Mouse (Mus musculus): Measurements from ENCODE around the gene Psmb9. TPM values are rescaled to one million over a fixed set of nuclear protein-coding genes. Genes with fewer than 3 reads are reported as not detected.

Gene Psmb9
- polyA plus RNA-seq, 1 experiment from 2014 or later, result 1.2 TPM

GRCm38 (mm10) chr17:34204303-34205010 is 16.9 kb upstream of the Psmb9 start:
- peaks cover 78% of the 10 kb centered on the region for H3K27me3 ChIP-seq
- peak; percentile 51; the same call in 1 of the 2 replicates for ATAC-seq (ENCODE audit: low read depth)
- H3K9me3 ChIP-seq, result no peaks in the 10 kb centered on the region
- H3K36me3 ChIP-seq, result no peaks in the 10 kb centered on the region
- peak overlapping the region; percentile 60 for H3K4me3 ChIP-seq
- WGBS, result under 1% methylated on average over 44 of the region's 44 CpGs
- peak overlapping the region; percentile 85 for H3K4me2 ChIP-seq
- H3K4me1 ChIP-seq (replicated peaks), result peaks cover 11% of the 10 kb centered on the region
- H3K27ac ChIP-seq (replicated peaks), result no peak overlapping the region
- peak overlapping the region; percentile 72 for H3K9ac ChIP-seq

DNA sequence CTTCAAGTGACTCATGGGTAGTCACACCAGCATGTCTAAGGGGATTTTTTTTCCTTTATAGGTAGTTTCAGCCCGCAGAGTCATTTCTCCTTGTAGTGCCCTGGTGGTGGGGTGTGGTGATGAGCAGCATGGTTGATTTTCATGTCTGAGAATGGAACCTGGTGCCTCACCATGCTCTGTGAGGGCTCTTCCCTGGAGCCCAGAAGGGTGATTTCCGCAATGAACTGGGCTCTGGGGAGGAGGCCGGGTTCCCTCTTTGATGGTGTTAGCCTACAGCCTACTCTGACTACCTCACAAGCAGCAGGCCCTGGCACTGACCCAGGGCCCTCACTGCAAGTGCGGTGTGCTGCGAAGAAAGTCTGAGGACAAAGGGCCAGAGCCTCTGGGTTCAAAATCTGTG is 15.9 kb upstream of the Psmb9 start, which contains the start of gene Tap2:
Gene Tap2 (plus strand): TSS at position 84 of the 400 bp plus-strand sequence.
- Histone ChIP-seq H3K4me1 (replicated peaks) (peaks cover 11% of the 10 kb centered on the region), H3K27me3 (peaks cover 78% of the 10 kb centered on the region)
- ATAC-seq (ENCODE audit: low read depth), result no peak

GRCm38 (mm10) chr17:34202760-34203442 is 15.3 kb upstream of the Psmb9 start:
- Histone ChIP-seq H3K4me3 (no peak overlapping the region), H3K27ac (replicated peaks) (no peak overlapping the region), H3K27me3 (peaks cover 80% of the 10 kb centered on the region), H3K9me3 (no peaks in the 10 kb centered on the region), H3K4me2 (no peak overlapping the region), H3K4me1 (replicated peaks) (peaks cover 17% of the 10 kb centered on the region), H3K9ac (no peak overlapping the region), H3K36me3 (no peaks in the 10 kb centered on the region)
- WGBS, result 82% methylated on average over 4 of the region's 4 CpGs
- ATAC-seq (ENCODE audit: low read depth), result no peak

More for the DNA sequence above, 15.9 kb upstream of the Psmb9 start, which contains the start of gene Tap2:
- Histone ChIP-seq H3K27ac (replicated peaks) (no peak within 1 kb of the TSS), H3K9ac (peak within 1 kb of the TSS; percentile 72), H3K9me3 (no peaks in the 10 kb centered on the region), H3K4me2 (peak within 1 kb of the TSS; percentile 85), H3K36me3 (no peaks in the 10 kb centered on the region), H3K4me3 (peak within 1 kb of the TSS; percentile 60)
- 59% methylated on average over 5 of the region's 5 CpGs for WGBS

- Histone ChIP-seq H3K9ac (no peak overlapping the region), H3K9me3 (no peaks in the 10 kb centered on the region), H3K4me3 (no peak overlapping the region), H3K27me3 (peaks cover 84% of the 10 kb centered on the region), H3K36me3 (no peaks in the 10 kb centered on the region), H3K27ac (replicated peaks) (no peak overlapping the region), H3K4me2 (no peak overlapping the region), H3K4me1 (replicated peaks) (peaks cover 27% of the 10 kb centered on the region)
- 72% methylated on average over 7 of the region's 7 CpGs for WGBS
- ATAC-seq (ENCODE audit: low read depth), result no peak
These were observed 14.0 kb upstream of the Psmb9 start for GRCm38 (mm10) chr17:34201506-34202055.

DNA sequence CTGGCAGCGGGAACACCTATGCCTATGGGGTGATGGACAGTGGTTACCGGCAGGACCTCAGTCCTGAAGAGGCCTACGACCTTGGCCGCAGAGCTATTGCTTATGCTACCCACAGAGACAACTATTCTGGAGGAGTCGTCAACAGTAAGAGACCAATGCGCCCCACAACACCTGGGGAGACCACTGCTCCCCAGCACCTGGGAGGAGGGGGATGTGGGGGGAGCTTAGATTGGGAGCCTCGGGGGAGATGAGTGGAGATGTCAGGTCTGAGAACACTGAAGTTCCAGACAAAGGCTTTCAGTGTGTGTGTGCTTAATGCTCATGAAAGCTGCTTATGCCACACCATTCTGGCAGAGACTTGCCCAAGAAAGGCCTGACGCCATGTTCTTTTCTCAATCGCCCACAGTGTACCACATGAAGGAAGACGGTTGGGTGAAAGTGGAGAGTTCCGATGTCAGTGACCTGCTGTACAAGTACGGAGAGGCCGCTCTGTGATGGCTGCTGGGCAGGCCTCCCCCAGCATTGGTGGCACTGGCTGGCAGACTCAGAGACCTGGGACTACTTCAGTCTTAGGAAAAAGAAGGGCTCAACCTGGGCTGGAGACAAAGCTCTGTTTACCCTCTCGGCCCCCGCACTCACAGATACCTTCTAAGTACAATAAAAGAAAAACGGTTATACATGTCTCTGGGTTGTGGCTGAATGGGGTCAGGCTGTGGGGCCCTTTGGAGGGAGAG is 13.4 kb upstream of the Psmb9 start:
- WGBS, result 91% methylated on average over 16 of the region's 16 CpGs
- no peak overlapping the region for H3K4me2 ChIP-seq
- no peaks in the 10 kb centered on the region for H3K9me3 ChIP-seq
- H3K27ac ChIP-seq (replicated peaks), result no peak overlapping the region
- no peak overlapping the region for H3K4me3 ChIP-seq
- H3K27me3 ChIP-seq, result peaks cover 84% of the 10 kb centered on the region
- no peak overlapping the region for H3K9ac ChIP-seq
- H3K4me1 ChIP-seq (replicated peaks), result peaks cover 27% of the 10 kb centered on the region
- no peaks in the 10 kb centered on the region for H3K36me3 ChIP-seq
- no peak for ATAC-seq (ENCODE audit: low read depth)

- H3K9ac ChIP-seq, result no peak overlapping the region
- H3K4me2 ChIP-seq, result no peak overlapping the region
- ATAC-seq (ENCODE audit: low read depth), result no peak
- H3K4me3 ChIP-seq, result no peak overlapping the region
- peaks cover 84% of the 10 kb centered on the region for H3K27me3 ChIP-seq
- no peaks in the 10 kb centered on the region for H3K36me3 ChIP-seq
- 86% methylated on average over 10 of the region's 10 CpGs for WGBS
- H3K4me1 ChIP-seq (replicated peaks), result peaks cover 22% of the 10 kb centered on the region
- no peaks in the 10 kb centered on the region for H3K9me3 ChIP-seq
- H3K27ac ChIP-seq (replicated peaks), result no peak overlapping the region
These were observed 12.5 kb upstream of the Psmb9 start for GRCm38 (mm10) chr17:34200047-34200446.

- Histone ChIP-seq H3K27ac (replicated peaks) (no peak overlapping the region), H3K27me3 (peaks cover 89% of the 10 kb centered on the region), H3K4me2 (no peak overlapping the region), H3K4me1 (replicated peaks) (peaks cover 17% of the 10 kb centered on the region), H3K9ac (no peak overlapping the region), H3K4me3 (no peak overlapping the region), H3K9me3 (no peaks in the 10 kb centered on the region), H3K36me3 (no peaks in the 10 kb centered on the region)
- WGBS, result 65% methylated on average over 12 of the region's 12 CpGs
- no peak for ATAC-seq (ENCODE audit: low read depth)
These were observed 11.6 kb upstream of the Psmb9 start for GRCm38 (mm10) chr17:34199050-34199619.

DNA sequence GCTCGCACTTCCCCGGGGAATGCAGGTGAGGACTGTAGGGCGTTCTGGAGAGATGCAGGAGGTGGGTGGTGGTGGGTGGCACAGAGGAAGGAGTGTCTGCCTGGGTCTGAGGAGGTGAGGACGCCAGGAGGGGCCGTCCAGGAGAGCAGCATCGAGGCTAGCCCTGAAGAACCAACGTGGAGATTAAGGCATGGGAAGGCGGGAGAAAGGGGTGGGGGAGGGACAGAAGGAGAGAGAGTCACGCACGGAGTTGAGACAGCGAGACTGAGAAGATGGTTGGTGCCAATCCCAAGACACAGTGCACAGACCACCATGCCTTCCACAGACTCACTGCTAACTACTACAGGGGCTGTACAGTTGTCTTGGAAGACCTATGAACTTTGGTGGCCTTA is 11.0 kb upstream of the Psmb9 start:
- no peak for ATAC-seq (ENCODE audit: low read depth)
- H3K9ac ChIP-seq, result 0 out of 2 replicates have a peak overlapping the region, but pooled peaks have one; percentile 31
- peak overlapping the region; percentile 71 for H3K4me2 ChIP-seq
- peaks cover 17% of the 10 kb centered on the region for H3K4me1 ChIP-seq (replicated peaks)
- no peak overlapping the region for H3K27ac ChIP-seq (replicated peaks)
- H3K9me3 ChIP-seq, result no peaks in the 10 kb centered on the region
- H3K27me3 ChIP-seq, result peaks cover 90% of the 10 kb centered on the region
- H3K36me3 ChIP-seq, result no peaks in the 10 kb centered on the region
- 7% methylated on average over 11 of the region's 11 CpGs for WGBS
- H3K4me3 ChIP-seq, result peak overlapping the region; percentile 43

DNA sequence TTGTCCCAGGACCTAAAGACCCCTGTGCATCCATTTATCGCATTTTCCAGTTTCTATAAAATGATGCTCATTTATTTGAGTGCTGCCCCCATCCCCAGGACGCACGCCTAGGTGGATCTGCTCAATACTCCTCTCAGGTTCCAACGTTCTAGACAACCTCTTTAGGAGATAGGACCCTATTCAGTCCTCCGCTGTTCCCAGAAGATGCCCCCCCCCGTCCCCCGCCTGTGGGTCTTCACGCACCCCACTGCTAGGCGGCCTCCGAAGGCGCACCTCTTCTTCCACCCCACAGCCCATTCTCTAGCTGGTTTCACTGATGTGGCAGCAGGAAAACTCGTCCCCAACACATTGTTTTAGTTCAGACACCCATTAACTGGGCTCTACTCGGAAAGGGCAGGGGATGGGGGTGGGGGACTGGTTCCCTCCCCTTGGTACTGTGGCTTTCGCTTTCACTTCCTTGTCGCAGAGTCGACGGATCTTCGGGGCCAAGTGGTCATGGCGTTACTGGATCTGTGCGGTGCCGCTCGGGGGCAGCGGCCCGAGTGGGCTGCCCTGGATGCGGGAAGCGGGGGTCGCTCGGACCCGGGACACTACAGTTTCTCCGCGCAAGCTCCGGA is 10.4 kb upstream of the Psmb9 start:
- Histone ChIP-seq H3K4me1 (replicated peaks) (peaks cover 17% of the 10 kb centered on the region), H3K4me3 (peak overlapping the region; percentile 43), H3K27ac (replicated peaks) (no peak overlapping the region), H3K9ac (peak overlapping the region; percentile 64), H3K36me3 (no peaks in the 10 kb centered on the region), H3K4me2 (peak overlapping the region; percentile 71), H3K27me3 (peaks cover 90% of the 10 kb centered on the region), H3K9me3 (no peaks in the 10 kb centered on the region)
- WGBS, result 2% methylated on average over 32 of the region's 32 CpGs
- ATAC-seq (ENCODE audit: low read depth), result no peak

- no peak within 1 kb of the TSS for H3K27ac ChIP-seq (replicated peaks)
- peaks cover 17% of the 10 kb centered on the region for H3K4me1 ChIP-seq (replicated peaks)
- H3K36me3 ChIP-seq, result no peaks in the 10 kb centered on the region
- peak; percentile 84 for ATAC-seq (ENCODE audit: low read depth)
- peak within 1 kb of the TSS; percentile 64 for H3K9ac ChIP-seq
- H3K27me3 ChIP-seq, result peaks cover 94% of the 10 kb centered on the region
- no peaks in the 10 kb centered on the region for H3K9me3 ChIP-seq
- WGBS, result 4% methylated on average over 41 of the region's 41 CpGs
- H3K4me3 ChIP-seq, result peak within 1 kb of the TSS; percentile 43
- H3K4me2 ChIP-seq, result peak within 1 kb of the TSS; percentile 71
These were observed 9.7 kb upstream of the Psmb9 start, which contains the start of gene Psmb8 for GRCm38 (mm10) chr17:34196941-34197894. Gene Psmb8, plus strand, starts transcription at chr17:34197721.

All from neural tube, embryonic 13.5 days (tissue).